Mouse (Mus musculus) mouse trophoblast stem cell (cell line): ENCODE measurements around the gene 2700081O15Rik.
"Not testable (repeated sequence)": the region's sequence is repeated elsewhere in the genome, so short reads cannot be mapped to it uniquely, and the experiment has no call there.

Source experiments
- in situ Hi-C, 2 experiments: fragments of 300-500 bp; cut with MseI, MboI; formaldehyde crosslinking; loops; 2 replicates in 1 of 2; 3 replicates in 1 of 2; pipeline ENCODE4 v1.15.1; 2025

Gene 2700081O15Rik

DNA sequence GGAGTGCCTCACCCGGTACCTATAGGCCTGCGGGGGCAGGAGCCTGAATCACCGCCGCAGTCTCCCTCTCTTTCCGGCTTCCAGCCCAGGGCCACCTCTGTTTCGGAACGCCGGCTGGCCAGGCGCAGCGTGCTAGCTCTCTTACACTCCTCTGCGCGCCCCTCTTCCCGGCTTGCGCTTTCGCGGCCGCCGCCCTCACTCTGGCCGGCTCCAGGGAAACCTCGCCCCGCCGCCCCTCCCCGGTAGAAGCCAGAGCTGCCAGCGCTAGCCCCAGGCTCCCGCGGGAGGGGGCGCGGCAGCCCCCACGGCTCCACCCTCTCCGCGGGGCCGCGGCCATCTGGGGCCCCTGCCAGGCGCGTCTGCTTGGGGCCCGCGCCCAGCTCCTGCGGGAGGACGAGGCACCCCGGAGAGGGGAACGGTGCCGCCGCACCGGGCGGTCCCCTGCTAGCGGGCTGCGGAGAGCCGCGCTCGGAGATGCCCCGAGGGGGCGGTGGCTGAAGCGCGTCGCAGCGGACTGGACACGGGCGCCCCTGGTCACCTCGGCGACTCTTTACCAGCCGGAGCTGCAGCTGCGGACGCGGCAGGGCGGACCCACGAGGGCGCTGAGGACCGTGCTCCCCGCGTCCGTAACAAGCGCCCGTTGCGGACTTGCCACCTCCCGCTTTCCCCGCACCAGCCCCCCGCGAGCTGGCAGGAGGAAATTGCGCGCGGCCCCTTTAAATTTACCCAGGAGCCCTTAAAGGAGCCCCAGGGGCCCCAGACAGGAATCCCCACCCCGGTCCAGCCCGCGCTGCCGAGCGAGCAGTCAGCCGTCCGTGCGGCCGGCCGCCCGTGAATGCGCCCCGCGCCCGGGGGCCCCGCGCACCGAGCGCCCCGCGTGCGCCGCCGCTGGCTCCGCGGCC is at the start of gene 2700081O15Rik:
TSS of gene 2700081O15Rik (plus strand) at position 792 of the 902 bp plus-strand sequence.
- in situ Hi-C loops, result loop anchor here in 1 of 2 experiments (10.0 kb wide), 1 partner anchor 142 kb away; no protein-coding TSS in a partner anchor

DNA sequence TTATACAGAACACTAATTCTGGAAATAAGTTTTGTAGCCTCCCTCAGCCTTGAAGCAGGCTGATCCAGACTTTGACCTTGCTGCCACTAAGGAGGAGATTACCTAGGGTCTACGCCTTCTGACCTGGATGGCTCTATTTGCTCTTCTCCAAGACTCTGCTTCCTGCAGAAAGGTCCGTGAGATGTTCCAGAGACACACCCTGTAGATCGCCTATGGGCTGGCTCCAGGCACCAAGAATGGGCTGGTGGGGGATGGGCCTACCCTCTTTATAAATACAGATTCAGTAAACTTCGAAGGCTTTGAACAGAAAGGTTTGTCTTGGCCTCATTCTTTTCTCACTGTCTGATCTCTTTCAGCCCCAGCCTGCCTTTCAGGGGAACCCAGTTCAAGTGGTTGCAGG is 48.0 kb upstream of the 2700081O15Rik start:
- in situ Hi-C loops, result not testable (repeated sequence)

DNA sequence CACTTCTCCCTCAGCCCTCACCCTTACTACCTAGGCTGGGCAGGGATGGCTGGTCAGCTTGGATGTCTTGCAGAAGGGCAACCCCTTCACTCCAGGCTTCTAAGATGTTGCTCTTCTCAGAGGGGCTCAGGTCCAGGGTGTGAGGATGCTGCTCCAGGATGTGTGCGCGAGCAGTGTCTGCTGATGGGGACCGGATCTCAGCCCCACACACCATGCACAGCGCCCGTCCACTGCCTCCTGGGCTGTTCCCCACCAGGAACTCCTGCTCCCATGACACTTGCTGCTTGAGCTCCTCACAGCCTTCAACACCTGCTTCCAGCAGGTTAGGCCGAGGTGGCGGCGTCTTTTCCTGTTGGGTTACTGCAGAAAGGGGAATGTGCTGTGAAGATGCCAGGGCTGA is 42.9 kb upstream of the 2700081O15Rik start:
- in situ Hi-C loops, result no loop called here

DNA sequence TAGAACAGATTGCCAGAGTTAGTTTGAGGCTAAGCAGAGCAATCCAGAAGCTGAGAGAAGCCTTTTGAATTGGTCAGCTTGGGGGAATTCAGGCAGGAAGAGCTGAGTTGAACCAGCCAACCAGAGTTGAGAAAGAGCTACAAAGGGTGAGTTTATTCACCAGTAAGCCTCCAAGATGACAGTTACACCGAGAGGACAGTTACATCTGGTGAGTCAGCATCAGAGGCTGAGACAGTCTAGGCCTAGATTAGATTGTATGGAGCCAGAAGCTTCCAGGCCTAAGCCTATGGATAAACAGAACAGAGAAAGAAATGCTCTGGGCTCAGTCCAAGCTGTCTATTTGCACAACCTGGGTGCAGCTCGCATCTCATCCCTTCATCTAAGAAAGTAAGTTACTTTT is 39.8 kb upstream of the 2700081O15Rik start:
- in situ Hi-C loops, result no loop called here

DNA sequence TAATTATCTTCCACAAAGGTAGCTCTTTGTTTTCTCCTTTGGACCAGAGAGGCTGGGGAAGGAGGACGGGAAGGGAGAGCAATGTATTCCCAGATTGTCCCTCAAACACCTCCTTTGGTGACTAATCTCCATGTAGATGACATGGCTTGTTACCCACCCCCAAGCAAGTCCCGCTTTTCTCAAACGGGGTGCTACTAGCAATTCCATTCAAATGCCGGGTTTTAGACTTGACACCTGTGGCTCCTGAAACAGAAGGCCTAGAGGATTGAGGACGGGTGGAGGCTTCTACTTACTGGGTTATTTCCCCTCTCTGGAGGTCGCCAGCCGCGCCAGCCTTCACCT is 35.5 kb upstream of the 2700081O15Rik start:
- in situ Hi-C loops, result no loop called here

DNA sequence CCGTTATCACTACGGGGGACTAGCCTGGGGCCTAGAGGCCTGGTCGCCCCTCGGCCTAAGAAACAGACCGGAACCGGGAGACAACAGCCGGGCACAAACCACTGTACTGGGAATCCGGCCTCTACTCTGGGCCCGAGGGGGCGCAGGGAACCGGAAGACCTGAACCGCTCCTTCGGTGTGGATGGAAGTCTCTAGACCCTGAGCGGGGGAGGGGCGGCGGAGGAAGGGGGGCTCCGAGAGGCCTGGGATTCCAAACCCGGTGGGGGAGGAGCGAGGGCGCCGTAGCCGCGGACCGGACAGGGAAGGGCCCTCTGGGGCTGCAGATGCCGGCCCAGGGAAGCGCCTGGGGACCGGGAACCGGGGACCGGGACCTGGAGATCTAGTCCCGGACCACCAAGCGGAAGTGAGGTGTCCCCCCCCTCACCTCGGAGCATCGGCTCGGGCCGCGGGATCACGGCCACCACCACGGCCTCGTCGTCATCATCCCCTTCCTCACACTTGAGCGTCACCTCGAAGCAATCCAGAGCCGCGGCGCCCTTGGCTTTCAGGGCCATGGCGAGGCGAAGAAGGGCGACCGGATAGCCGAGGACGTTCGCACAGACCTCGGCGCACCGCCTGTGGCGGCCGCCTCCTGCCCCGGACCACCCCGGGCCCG is 35.0 kb upstream of the 2700081O15Rik start:
- in situ Hi-C loops, result no loop called here

DNA sequence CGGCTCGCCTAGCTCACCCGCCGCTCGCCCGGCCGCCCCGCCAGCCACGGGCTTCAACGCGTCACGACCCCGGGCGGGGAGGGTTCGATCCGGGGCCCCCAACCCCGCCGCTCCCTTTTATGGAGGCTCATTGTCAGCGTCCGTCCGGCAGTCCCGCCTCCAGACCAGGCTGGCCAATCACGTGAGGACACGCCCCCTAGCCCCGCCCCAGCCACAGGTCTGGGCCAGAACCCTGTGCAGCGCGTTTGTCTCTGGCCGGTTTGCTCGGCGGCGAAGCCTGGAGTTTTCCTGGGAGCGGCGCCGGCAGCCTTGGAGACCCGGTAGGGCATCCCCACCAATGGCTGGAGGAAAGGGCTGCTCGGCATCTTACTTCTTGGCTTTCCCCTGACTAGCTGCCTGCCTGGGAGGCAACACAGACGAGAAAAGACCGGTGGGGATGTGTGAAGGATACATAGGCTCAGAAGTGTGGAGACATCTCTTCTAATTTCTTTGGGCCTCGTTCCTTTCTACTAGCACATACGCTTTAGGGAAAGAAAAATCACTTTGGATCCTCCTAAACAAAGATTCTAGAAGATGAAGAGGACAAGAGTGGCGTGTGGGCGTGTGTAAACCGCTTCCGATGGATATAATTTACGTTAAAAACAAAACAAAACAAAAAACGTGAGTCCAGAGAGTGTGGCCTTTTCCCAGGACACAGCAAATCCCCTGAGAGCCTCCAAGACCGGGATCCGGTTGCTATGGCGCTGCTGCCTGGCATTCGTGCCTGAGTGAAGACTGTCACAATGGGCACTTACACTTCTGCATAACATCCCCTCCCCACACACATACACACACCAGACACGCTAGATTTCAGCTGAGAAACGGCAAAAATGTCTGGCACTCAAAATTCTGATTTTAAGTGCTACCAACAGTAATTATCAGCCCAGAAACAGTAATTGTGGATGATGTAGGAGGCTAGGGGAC is 34.2 kb upstream of the 2700081O15Rik start, which contains the start of gene Spindoc:
TSS of gene Spindoc (minus strand) at position 92 of the 963 bp plus-strand sequence.
- in situ Hi-C loops, result no loop called here

DNA sequence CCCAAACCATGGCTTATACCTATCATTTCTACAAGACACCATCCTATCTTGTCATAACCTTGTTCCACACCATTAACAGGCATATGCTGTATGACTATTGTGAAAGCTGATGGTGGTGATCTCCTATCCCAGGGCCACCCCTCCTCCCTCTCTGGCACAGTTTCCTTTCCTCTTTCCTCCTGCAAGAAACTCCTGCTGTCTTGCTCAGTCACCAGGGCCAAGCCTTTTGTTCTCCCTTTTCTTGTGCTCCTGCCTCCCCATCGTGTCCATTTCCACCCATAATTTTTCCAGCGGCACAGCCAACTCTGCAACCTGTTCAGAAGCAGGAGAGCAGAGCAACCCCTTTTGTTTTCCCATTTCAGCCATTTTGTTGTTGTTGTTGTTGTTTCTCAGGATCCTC is 31.4 kb upstream of the 2700081O15Rik start:
- in situ Hi-C loops, result no loop called here

DNA sequence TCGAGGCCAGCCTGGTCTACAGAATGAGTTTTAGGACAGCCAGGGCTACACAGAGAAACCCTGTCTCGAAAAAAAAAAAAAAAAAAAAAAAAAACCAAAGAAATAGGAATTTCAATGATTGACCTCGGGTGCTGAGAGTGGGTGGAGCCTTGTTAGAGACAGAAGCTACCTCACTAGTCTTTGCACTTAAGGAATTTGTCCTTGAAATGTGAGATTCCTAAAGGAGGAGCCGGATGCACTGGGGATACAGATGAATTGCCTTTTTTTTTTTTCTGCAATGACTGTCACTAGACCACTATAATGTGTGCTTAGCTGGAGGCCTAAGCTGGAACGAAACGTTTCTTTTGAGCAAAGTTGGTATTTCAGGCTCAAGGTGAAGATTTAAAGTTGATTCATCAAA is 28.9 kb upstream of the 2700081O15Rik start:
- in situ Hi-C loops, result no loop called here

DNA sequence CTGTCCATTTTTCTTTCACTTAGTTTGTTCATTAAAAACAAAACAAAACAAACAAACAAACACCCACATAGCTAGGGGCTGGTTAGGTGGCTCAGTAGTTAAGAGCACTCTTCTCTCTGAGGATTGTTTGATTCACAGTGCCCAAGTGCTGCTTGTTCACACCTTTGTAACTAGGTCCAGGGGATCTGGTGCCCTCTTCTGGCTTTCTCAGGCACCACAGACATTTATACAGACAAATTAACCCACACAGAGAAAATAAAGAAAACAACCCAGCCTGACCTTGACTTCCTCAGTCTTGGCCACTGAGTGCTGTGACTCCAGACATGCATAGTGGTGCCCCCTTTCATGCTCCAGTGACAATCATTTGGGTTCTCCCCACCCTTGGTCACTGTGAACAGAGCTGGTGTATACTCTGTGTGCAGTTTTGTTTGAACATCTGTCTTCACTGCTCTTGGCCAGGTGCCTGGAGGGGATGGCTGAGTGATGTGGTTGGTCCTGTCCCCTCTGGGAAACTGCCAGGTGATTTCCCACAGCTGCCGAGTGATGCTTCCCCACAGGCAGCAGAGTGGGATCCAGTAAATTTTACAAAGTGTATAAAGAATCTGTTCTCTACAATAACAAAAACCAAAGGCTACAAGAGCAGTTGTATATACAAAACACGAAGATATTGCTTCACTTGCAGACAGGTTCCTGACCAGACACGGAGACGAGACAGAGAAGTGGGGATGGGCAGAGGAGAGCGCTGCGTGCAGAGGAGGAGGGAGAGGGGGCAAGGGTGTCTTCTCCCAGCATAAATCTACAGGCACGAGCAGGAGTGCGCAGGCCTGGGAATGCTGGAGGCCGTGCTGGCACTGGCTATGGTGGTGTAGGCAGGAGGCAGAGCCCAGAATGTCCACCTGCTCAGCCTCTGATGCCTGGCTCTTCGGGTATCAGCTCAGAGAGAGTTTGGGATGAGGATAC is 20.3 kb upstream of the 2700081O15Rik start:
- in situ Hi-C loops, result not testable (repeated sequence)

DNA sequence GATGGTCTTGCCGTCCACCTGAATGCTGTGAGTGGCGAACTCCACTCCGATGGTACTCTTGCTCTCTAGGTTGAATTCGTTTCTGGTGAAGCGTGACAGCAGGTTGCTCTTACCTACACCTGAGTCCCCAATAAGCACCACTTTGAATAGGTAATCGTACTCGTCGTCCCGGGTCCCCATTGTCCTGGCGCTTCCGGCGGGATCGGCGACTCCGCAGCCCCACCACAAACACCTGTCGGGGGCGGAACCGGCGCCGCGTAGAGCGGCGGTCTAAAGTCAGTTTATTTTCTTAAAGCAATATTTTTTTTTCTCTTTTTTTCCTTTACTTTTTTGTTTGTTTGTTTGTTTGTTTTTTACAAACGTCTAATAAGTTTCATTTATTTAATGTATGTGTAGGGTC is 18.5 kb upstream of the 2700081O15Rik start:
- in situ Hi-C loops, result not testable (repeated sequence)

DNA sequence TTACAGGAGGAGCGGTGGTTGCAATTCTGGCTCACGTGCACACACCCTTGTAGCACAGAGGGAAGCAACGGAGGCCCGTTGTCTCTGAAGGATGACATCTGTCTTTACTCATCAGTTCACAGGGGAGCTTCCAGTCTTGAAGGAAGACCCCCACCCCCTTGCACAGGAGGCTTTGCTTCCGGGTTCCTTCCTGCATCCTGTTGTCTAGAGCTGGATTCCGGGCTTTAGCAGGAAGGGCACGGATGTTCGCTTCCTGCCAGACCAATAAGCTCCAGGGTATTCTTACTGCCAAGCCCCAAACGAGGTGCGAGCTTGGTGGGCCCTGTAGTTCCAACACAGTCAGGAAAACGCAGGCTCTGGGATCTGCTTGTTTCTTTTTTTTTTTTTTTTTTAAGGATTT is 16.8 kb upstream of the 2700081O15Rik start:
- in situ Hi-C loops, result no loop called here

DNA sequence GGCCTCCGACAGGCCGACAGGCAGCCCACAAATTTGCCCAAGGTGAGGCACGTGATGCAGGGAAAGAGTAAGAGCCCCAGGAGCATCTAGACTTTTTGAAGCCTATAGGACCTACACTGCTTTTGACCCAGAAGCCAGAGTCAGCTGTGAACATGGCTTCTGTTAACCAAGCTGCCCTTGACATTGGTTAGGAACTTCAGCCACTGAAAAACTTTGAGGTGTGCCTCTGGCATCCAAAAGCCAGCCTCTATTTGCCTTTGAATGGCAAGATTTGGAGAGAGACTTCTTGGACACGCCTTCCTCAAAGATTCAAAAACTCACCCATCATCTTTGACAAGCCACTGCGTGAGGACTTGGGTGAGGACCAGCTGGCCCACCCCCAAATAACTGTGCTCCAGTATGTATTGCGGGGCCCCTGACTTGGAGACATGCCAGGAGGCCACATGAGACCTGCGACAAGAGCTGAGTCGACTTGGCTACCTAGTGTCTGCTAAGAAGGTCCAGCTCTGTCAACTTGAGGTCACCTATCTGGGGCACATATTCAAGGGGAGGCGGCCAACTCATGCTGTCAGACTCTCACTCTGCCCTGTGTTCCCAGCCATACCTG is 12.7 kb upstream of the 2700081O15Rik start:
- in situ Hi-C loops, result no loop called here

DNA sequence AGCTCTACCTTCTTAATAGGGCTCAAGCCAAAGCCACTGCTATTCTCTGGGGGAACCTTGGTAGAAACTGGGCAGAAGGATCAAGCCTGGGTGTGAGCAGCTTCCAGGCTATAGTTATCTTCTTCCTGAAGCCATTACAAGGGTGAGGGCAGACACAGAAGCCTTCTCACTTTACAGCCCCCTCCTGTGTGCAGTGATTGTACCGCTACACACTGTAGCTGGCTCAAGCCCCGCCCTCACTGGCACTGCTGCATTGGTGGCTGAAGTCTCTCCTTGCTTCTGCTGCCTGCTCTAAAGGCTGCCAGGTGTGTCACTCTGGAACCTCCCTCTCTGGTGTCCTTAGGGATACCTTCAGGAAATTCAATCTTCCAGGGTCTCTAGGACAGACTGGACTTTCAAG is 5.1 kb upstream of the 2700081O15Rik start:
- in situ Hi-C loops, result loop anchor here in 1 of 2 experiments (10.0 kb wide), 1 partner anchor 138 kb away; no protein-coding TSS in a partner anchor

DNA sequence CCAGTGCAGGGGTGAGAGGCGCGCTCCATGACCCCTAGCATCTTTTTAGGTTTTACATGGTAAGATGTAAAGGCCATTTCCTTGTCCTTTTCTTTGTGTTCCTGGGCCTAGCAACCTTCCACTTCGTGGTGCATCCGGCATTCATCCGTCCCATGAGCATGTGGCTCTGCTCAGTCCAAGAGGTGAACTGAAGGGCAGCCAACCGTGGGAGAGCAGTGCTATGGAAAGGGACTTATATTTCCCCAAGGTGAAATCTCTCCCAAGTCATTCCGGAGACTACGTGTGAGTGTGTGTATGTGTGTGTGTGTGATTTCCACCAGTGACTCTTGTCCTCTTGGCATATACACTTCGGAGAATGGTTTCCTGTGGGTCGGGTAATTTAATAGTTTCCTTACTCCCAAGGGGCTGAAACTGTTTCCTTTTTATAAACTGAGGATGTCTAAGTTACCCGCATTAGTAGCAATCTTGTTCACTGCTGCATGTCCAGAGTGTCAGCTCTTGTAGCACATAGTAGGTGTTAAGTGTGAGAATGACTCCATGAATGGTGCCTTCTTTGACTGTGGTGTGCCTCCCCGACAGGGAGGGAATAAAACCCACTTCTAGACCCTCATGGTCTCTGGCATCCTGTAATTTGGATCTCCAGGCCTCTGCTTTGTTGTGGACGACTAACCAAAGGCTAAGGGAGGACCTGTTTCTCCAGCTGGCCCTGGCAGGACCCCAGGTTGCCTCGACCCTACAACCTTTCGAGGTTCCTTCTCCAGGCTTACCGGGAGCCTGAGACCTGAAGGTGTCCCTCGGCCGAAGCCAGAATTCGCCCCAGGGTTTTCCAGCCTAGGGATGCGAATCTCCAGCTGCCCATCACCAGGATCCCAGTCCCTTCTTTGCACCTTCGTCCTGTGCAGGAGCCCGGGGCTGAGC is 1.2 kb upstream of the 2700081O15Rik start:
- in situ Hi-C loops, result loop anchor here in 1 of 2 experiments (10.0 kb wide), 1 partner anchor 141 kb away; no protein-coding TSS in a partner anchor

DNA sequence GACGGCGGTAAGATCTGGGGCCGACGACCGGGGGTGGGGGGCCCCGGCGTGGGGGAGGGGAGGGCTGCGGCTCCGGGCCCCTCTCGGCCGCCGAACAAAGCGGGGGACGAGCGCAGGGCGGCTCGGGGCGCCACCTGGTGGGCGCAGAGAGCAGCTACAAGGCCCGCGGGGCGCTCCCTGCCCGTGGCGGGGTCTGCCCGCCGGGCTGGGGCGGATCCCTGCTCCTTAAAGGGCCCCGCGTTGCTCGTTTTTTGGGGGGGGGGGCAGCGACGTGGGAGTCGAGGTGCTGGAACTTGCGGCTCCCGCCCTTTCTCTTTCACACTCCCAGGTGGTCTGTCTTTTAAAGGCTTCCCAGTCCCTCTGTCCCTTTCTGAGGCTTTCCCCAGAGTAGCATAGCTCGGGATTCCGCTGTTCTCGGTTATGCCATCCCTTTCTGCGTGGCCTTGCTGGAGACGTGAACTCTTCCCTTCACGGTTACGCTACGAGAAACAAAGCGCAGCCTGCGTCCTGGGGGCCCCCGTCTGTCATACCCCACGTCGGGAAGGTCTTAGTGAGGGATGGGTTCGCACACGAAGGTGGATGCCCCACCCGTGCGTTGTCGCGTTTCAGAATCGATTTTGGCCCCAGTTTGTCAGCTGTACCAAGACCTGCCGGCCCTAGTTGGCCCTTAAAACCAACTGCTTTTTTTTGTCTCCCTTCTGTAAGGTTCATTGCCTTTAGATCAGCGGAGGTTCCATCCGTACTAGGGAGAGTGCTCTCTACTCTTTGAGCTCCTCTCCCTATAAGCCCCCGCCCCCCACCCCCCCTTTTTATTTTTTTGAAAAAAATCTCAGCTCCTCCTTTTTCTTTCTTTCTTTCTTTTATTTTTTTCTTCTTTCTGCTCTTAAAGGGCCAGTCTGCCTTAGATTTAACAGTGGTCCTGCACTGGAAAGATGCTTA is 755 bp downstream of the 2700081O15Rik start:
- in situ Hi-C loops, result loop anchor here in 1 of 2 experiments (10.0 kb wide), 1 partner anchor 143 kb away; no protein-coding TSS in a partner anchor

DNA sequence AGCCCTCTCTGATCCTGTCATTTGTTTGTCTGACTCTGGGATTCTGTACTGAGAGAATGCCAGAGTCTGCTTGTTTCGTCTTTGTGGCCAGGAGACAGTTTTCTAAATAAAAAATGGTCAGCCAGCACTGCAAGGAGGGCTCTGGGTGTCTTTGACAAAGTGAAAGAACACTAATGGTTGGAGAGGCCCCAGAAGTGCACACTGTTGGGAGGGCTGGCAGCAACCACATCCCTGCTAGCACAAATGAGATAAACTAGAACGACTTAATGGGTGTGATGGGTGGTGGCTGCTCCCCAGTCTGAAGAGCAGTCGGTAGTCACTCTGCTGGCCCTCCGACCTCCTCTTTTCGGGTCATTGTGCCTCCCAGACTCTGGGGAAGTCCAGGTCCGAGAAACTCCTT is 1.7 kb downstream of the 2700081O15Rik start:
- in situ Hi-C loops, result loop anchor here in 1 of 2 experiments (10.0 kb wide), 1 partner anchor 144 kb away; no protein-coding TSS in a partner anchor
